Mouse (Mus musculus) heart, adult 2 months (tissue): ENCODE data around the gene Samd13. TPM values are rescaled to one million over a fixed set of nuclear protein-coding genes. Genes with fewer than 3 reads are reported as not detected.

ENCODE experiments used
- DNase-seq, 2 experiments: peaks; one replicate each; pipeline ENCODE4 v3.0.0; 2021
- H3K27ac ChIP-seq: fragments of 200-600 bp; 2 replicates; pipeline ENCODE4 v1.8.1; 2022
- H3K27me3 ChIP-seq: fragments of 200-500 bp; 2 replicates; pipeline ENCODE4 v1.6.1; 2012; ENCODE audit warnings: mild to moderate bottlenecking, low read length, inconsistent platforms, mixed read lengths; ENCODE audit not compliant: control insufficient read depth, insufficient read depth
- H3K36me3 ChIP-seq: fragments of 200-500 bp; 2 replicates; pipeline ENCODE4 v1.6.1; 2012; ENCODE audit warnings: low read length, inconsistent platforms; ENCODE audit not compliant: control insufficient read depth, insufficient read depth
- H3K4me1 ChIP-seq: fragments of 200-500 bp; 2 replicates; pipeline ENCODE4 v1.6.1; 2011; ENCODE audit warnings: low read length; ENCODE audit not compliant: control insufficient read depth, insufficient read depth
- H3K4me3 ChIP-seq: fragments of 200-600 bp; 2 replicates; pipeline ENCODE4 v1.8.1; 2022
- H3K79me2 ChIP-seq: fragments of 200-500 bp; replicated peaks from 2 replicates; pipeline ENCODE4 v1.6.1; 2012; ENCODE audit warnings: mild to moderate bottlenecking, inconsistent platforms, low read length, moderate library complexity, mixed read lengths; ENCODE audit not compliant: control insufficient read depth, insufficient read depth
- H3K9ac ChIP-seq: fragments of 200-500 bp; 2 replicates; pipeline ENCODE4 v1.6.1; 2012; ENCODE audit warnings: low read depth, mild to moderate bottlenecking, control low read depth, inconsistent platforms, low read length, mixed read lengths
- CTCF ChIP-seq: fragments of 200-600 bp; IDR thresholded peaks from 2 replicates; pipeline ENCODE4 v1.8.1; 2022; ENCODE audit warnings: antibody characterized with exemption, mild to moderate bottlenecking, moderate library complexity
- EP300 ChIP-seq: fragments of 200-500 bp; IDR thresholded peaks from 2 replicates; pipeline ENCODE4 v1.6.1; 2011; ENCODE audit warnings: low read depth, low read length, control low read depth; ENCODE audit not compliant: insufficient read depth
- POLR2A ChIP-seq: fragments of 200-500 bp; IDR thresholded peaks from 2 replicates; pipeline ENCODE4 v1.6.1; 2011; ENCODE audit warnings: mild to moderate bottlenecking, low read depth, low read length, control low read depth; ENCODE audit not compliant: insufficient read depth
- WGBS: fragments of 180-500 bp; shearing (Covaris S2); methylation state at CpG from one replicate; pipeline ENCODE4 v1.1.7; 2018; 5-methylcytosine and 5-hydroxymethylcytosine counted together
- intact Hi-C: fragments of 180-260 bp; cut with DNase I; formaldehyde crosslinking; loops from one replicate; pipeline ENCODE4 v1.15.1; 2025
- polyA plus RNA-seq: library from polyadenylated mRNA; depleted of rRNA; stranded (reverse); fragments of >200 nt; gene quantifications from 2 replicates; pipeline ENCODE4 v1.2.3, GENCODE M21; 2012
- total RNA-seq, 2 experiments: library from RNA; stranded (reverse); gene quantifications; 2 replicates each; pipeline ENCODE4 v1.2.3; 2021

Gene Samd13
- total and polyA plus RNA-seq, 3 experiments, result 1.0 to 2.1 (median 1.9) TPM

GRCm38 (mm10) chr3:146698982-146699381, 13.6 kb upstream of the Samd13 start:
- Histone ChIP-seq H3K27ac (peak overlapping the region; percentile 17; the same call in 1 of the 2 replicates), H3K4me1 (peaks cover 3% of the 10 kb centered on the region; the same call in 1 of the 2 replicates), H3K79me2 (no peaks in the 10 kb centered on the region), H3K27me3 (no peaks in the 10 kb centered on the region), H3K36me3 (no peaks in the 10 kb centered on the region), H3K9ac (no peak overlapping the region), H3K4me3 (no peak overlapping the region)
- TF ChIP-seq CTCF (no peak), EP300 (no peak), POLR2A (no peak)
- intact Hi-C loops, result no loop called here
- DNase-seq, result no peak
- 50% methylated on average over 11 of the region's 11 CpGs for WGBS

- Histone ChIP-seq H3K27me3 (no peaks in the 10 kb centered on the region), H3K36me3 (no peaks in the 10 kb centered on the region), H3K79me2 (no peaks in the 10 kb centered on the region), H3K4me1 (no peaks in the 10 kb centered on the region), H3K9ac (no peak overlapping the region), H3K27ac (no peak overlapping the region), H3K4me3 (no peak overlapping the region)
- 69% methylated on average over 5 of the region's 5 CpGs for WGBS
- no peak for DNase-seq
- intact Hi-C loops, result no loop called here
- TF ChIP-seq POLR2A, result no peak
- no peak for TF ChIP-seq CTCF
- TF ChIP-seq EP300, result no peak
Measured at GRCm38 (mm10) chr3:146692547-146692946, 7.2 kb upstream of the Samd13 start.

- Histone ChIP-seq H3K4me3 (no peak overlapping the region), H3K27me3 (no peaks in the 10 kb centered on the region; the same call in 1 of the 2 replicates), H3K79me2 (no peaks in the 10 kb centered on the region), H3K9ac (no peak overlapping the region), H3K4me1 (peaks cover 1% of the 10 kb centered on the region), H3K27ac (peak overlapping the region; percentile 47), H3K36me3 (no peaks in the 10 kb centered on the region)
- no peak for DNase-seq
- no peak for TF ChIP-seq CTCF
- no peak for TF ChIP-seq POLR2A
- no peak for TF ChIP-seq EP300
- WGBS, result 44% methylated on average over 4 of the region's 4 CpGs
- intact Hi-C loops, result loop anchor here (5.0 kb wide), 1 partner anchor 45 kb away; no protein-coding TSS in a partner anchor
Measured at GRCm38 (mm10) chr3:146687121-146687725, 1.8 kb upstream of the Samd13 start.

- no peak for DNase-seq
- intact Hi-C loops, result loop anchor here (5.0 kb wide), 1 partner anchor 46 kb away; no protein-coding TSS in a partner anchor
- no peak overlapping the region for H3K4me3 ChIP-seq
- no peaks in the 10 kb centered on the region; the same call in 1 of the 2 replicates for H3K27me3 ChIP-seq
- peaks cover 1% of the 10 kb centered on the region for H3K4me1 ChIP-seq
- WGBS, result 82% methylated on average over 8 of the region's 8 CpGs
- no peak overlapping the region for H3K9ac ChIP-seq
- no peak overlapping the region; the same call in 1 of the 2 replicates for H3K27ac ChIP-seq
- no peaks in the 10 kb centered on the region for H3K79me2 ChIP-seq
- TF ChIP-seq CTCF (no peak), POLR2A (no peak), EP300 (no peak)
- no peaks in the 10 kb centered on the region for H3K36me3 ChIP-seq
Measured at GRCm38 (mm10) chr3:146686428-146686827, 1.0 kb upstream of the Samd13 start.

- H3K79me2 ChIP-seq, result no peaks in the 10 kb centered on the region
Measured at GRCm38 (mm10) chr3:146683095-146683494, 2.3 kb downstream of the Samd13 start.

GRCm38 (mm10) chr3:146682140-146682651, 3.2 kb downstream of the Samd13 start:
- Histone ChIP-seq H3K27ac (peak overlapping the region; percentile 55), H3K4me1 (peaks cover 1% of the 10 kb centered on the region), H3K9ac (peak overlapping the region; percentile 52), H3K4me3 (peak overlapping the region; percentile 55), H3K79me2 (no peaks in the 10 kb centered on the region), H3K36me3 (no peaks in the 10 kb centered on the region), H3K27me3 (no peaks in the 10 kb centered on the region; the same call in 1 of the 2 replicates)
- TF ChIP-seq CTCF (no peak), POLR2A (no peak), EP300 (no peak)
- DNase-seq, result peak; percentile 64 to 65
- intact Hi-C loops, result loop anchor here (5.0 kb wide), 1 partner anchor 85 kb away; no protein-coding TSS in a partner anchor
- 16% methylated on average over 13 of the region's 13 CpGs for WGBS

More at GRCm38 (mm10) chr3:146683095-146683494, 2.3 kb downstream of the Samd13 start:
- intact Hi-C loops, result loop anchor here (5.0 kb wide), 1 partner anchor 84 kb away; no protein-coding TSS in a partner anchor
- H3K4me1 ChIP-seq, result peaks cover 1% of the 10 kb centered on the region
- no peak for TF ChIP-seq POLR2A
- TF ChIP-seq CTCF, result no peak
- TF ChIP-seq EP300, result no peak
- no peak overlapping the region for H3K9ac ChIP-seq
- no peaks in the 10 kb centered on the region; the same call in 1 of the 2 replicates for H3K27me3 ChIP-seq
- no peak for DNase-seq
- WGBS, result 48% methylated on average over 2 of the region's 2 CpGs
- H3K36me3 ChIP-seq, result no peaks in the 10 kb centered on the region
- peak overlapping the region; percentile 55 for H3K27ac ChIP-seq
- no peak overlapping the region for H3K4me3 ChIP-seq
